Mouse (Mus musculus) embryonic fibroblast, embryonic 13.5 days (primary cell): Measurements from ENCODE around the gene Adam12.

Source experiments
- CTCF ChIP-seq: IDR thresholded peaks from 2 replicates; pipeline ENCODE4 v1.5.1; 2011; ENCODE audit warnings: mild to moderate bottlenecking, control low read depth, low read length, moderate library complexity, borderline replicate concordance; ENCODE audit not compliant: insufficient read depth
- POLR2A ChIP-seq: IDR thresholded peaks from 2 replicates; pipeline ENCODE4 v1.6.1; 2011; ENCODE audit warnings: low read depth, mild to moderate bottlenecking, control low read depth, low read length, moderate library complexity

- TF ChIP-seq POLR2A (no peak), CTCF (no peak)
Measured at GRCm38 (mm10) chr7:134188565-134188964, 43.4 kb downstream of the Adam12 start.
